Mouse (Mus musculus) Muller cell, postnatal 12 days (primary cell): Measurements from ENCODE around the gene Tctn3.
"Not testable (repeated sequence)": the region's sequence is repeated elsewhere in the genome, so short reads cannot be mapped to it uniquely, and the experiment has no call there.

Experiments used
- DNase-seq: peaks from one replicate; pipeline ENCODE4 v3.0.0-alpha.2; 2015; ENCODE audit errors: inconsistent ontology term

Gene Tctn3

DNA sequence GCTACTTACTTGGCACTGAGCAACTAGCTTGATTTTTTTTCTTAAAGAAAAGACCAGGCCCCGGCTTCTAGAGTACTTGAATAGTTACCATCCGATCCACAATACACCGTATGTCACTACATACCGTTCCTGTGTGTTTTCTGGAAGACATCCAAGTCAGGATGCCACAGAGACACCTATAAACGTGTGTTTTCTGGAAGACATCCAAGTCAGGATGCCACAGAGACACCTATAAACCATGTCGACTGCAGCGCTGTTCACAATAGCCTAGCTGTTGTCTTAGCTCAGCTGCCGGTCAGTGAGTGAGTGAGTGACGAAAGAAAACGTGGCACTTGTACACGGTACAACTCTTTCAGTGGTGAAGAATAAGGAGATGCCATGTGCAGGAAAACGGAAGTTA lies 13.9 kb upstream of the Tctn3 start:
- DNase-seq = no peak

- DNase-seq = not testable (repeated sequence)
These were observed 9.6 kb upstream of the Tctn3 start for GRCm38 (mm10) chr19:40621616-40622015.

DNA sequence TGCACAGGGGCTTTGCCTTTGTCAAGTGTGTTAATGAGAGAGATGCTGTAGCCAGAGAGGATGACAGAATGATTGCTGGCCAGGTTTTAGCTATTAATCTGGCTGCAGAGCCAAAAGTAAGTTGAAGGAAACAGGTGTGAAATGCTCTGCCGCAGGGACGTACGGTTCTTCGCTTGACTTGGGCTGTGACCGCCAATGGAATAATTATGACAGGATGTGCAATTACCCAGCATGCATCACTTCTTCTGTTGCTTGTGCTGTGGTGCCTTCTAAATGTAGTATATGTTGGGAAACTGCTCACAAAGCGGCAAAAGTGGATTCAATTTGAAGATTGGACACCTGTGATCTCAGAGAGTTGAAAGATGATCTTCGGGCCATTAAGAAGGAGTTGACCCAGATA lies 4.0 kb upstream of the Tctn3 start:
- no peak for DNase-seq

- no peak for DNase-seq
These were observed 2.8 kb upstream of the Tctn3 start for GRCm38 (mm10) chr19:40614811-40615210.

DNA sequence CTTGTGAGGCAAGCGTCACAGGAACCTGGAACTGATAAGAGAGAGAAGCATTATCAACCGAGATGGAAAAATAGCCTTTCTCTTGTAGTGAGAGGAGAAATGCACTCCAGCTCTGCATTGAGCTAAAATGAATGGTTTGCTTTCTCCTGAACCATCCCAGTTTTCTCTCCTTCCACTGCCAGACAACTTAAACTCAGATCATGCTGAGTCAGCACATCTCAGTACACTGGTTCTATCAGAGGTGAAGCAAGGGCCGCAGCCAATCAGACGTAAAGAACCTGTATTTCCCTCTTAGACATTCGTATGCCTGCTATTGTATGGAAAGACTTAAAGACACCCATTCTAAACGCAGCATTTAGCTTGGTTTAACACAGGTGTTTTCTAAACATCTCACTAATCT lies 4.4 kb downstream of the Tctn3 start:
- DNase-seq = no peak

- DNase-seq = no peak
These were observed 6.8 kb downstream of the Tctn3 start for GRCm38 (mm10) chr19:40605189-40605588.

- DNase-seq = no peak
These were observed 10.2 kb downstream of the Tctn3 start for GRCm38 (mm10) chr19:40601870-40602269.

- not testable (repeated sequence) for DNase-seq
These were observed 11.2 kb downstream of the Tctn3 start for GRCm38 (mm10) chr19:40600846-40601245.

GRCm38 (mm10) chr19:40595831-40596230 lies 16.2 kb downstream of the Tctn3 start:
- DNase-seq = peak; percentile 69

DNA sequence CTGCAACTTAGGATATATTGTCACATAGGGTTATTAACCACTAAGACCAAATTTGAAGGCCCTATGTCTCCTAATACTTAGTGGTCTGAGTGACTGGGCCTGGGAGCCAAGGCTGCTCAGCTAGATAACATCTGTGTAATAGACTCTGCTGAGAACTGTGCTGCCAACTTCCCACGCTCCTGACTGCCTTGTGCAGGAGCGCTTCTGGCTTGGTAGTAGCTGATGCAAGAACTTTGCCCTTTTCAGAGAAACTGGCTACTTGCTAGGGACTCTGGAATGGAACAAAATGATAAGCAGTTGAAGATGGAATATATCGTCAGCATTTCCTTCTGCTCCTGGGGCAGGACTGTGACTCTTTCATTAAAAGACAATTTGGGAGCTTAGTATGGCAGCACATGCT lies 16.8 kb downstream of the Tctn3 start:
- no peak for DNase-seq

- DNase-seq = no peak
These were observed 22.5 kb downstream of the Tctn3 start for GRCm38 (mm10) chr19:40589530-40589880.

GRCm38 (mm10) chr19:40588847-40589529 lies 23.0 kb downstream of the Tctn3 start:
- DNase-seq = peak; percentile 91

GRCm38 (mm10) chr19:40588293-40588654 lies 23.8 kb downstream of the Tctn3 start, which contains the start of gene Aldh18a1:
Gene Aldh18a1 (minus strand): TSS chr19:40588463.
- peak; percentile 94 for DNase-seq

DNA sequence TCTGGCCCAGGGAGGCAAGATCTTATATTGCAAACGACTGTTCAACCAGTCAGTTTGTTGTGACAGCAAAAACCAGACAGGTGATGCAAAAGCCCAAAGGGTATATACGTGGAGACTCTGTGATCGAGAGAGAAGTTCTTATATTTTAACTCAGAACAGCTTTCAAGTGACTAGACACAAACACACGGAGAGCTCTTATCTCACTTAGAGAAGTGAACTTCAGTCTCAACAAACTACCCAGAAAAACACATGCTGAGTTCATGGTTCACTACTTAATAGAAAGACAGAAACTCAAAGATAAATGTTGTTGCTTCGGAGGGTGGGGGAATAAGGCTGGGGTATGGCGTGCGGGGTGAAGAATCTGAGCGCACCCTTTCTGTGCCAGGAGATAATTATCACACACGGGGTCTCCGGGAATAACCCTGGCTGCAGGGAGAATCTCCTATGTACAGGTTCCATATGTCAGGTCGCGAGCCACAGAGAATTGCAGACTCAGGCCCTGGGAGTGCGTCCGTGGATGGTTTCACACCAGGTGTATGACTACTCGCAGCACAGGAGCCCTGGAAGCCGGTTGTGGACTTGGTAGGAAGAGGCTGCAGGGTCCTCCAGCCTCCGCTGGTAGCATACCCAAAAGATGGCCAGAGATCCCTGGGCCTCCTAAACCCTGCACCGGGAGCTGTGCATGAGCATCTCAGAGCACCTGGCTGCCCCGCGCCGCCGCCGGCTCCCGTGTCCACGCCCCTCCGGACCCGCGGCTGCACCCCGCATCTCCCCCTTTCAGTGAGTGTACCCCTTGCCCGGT lies 24.3 kb downstream of the Tctn3 start:
- DNase-seq = no peak

DNA sequence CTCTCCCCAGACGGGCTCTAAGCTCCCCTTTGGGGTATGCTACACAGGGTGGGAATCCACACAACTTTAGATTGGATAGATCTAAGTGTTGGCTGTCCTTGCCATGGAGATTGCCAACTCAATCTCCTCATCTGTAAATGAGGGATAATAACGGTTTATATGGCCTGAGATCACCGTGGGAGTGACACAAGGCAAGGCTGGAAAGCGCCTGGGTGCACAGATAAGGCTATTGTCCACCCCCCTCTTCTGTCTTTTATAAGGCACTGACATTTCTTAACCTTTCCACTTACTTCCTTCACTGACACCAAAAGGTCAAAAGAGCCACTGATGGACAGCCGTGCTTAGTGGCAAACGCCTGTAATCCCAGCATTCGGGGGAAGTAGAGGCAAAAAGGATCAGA lies 25.1 kb downstream of the Tctn3 start:
- no peak for DNase-seq

DNA sequence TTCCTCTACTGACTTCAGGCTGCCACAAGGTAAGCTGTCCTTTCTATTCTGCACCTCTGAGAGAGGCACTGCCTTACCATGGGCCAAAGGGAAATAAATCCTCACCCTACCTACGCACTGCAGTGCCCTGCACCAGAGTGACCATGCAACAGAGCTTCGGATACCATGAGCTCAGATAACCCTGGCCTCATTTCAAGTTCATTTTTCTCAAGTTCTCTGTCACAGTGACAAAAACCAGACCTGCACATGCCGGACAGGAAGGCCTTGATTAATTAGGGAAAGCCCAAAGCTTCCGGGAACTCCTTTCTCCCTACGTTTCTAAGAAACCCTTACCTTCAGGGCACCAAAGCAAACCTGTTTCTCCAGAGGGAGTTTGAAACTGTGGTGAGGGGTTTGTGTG lies 30.4 kb downstream of the Tctn3 start:
- DNase-seq = no peak

GRCm38 (mm10) chr19:40580902-40581301 lies 31.1 kb downstream of the Tctn3 start:
- no peak for DNase-seq

GRCm38 (mm10) chr19:40575438-40575837 lies 36.6 kb downstream of the Tctn3 start:
- no peak for DNase-seq

GRCm38 (mm10) chr19:40570726-40571125 lies 41.3 kb downstream of the Tctn3 start:
- DNase-seq = no peak

GRCm38 (mm10) chr19:40567616-40568015 lies 44.4 kb downstream of the Tctn3 start:
- DNase-seq = no peak

DNA sequence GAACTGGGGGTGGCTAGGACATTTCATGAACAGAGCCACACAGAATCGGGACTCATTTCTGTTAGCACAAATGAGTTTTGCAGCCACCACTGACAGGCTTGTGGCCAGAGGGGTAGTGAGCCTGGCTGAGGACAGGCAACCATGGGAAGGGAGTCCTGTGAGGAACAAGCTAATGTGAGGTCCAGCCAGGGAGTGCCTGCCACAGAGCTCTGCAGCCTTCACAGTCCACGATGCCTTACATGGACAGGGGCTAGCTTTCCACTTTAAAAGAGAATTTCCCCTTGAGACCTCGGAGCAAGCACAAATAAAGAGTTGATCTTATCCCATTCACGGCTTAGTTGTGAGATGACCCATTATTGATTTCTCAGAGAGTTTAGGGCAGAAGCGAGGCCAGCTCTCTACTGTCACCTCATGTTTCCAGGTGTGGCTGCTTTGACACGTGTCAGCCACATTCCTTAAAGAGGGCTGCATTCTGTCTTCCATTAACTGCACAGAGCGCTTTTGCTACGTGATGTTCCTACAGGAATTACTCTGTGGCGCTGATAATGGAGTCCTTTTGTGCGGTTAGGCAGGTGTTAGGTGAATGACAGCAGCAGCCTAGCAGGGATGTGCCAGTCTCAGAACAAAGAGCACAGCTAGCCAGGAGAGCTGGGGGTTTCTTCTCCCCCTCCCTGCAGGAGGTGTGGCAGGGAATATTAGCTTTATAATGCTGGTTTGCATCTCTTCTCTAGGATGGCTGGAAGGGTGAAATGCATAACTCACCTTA lies 48.0 kb downstream of the Tctn3 start:
- no peak for DNase-seq

GRCm38 (mm10) chr19:40561521-40561920 lies 50.5 kb downstream of the Tctn3 start:
- not testable (repeated sequence) for DNase-seq

DNA sequence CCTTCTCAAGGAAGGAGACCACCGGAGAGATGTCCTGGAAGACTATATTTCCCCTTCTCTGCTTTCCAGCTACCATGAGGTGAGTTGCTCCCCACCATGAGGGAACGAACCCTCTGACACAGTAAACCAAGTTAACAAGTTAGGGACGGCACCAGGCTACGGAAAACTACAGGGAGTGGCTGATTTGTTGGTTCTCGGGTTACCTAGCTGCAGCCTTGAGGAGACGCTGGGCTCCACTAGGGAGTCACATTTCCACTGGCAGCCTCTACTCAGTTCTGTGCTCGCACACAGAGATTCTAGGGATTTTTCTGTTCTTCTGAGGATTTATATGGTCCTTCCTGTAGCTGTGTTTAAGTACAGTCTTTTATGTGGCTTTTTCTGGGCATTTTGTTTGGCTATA lies 56.0 kb downstream of the Tctn3 start:
- DNase-seq = no peak
